Mouse (Mus musculus): ENCODE data around the gene Ahsa1.

Ahsa1 gene

DNA sequence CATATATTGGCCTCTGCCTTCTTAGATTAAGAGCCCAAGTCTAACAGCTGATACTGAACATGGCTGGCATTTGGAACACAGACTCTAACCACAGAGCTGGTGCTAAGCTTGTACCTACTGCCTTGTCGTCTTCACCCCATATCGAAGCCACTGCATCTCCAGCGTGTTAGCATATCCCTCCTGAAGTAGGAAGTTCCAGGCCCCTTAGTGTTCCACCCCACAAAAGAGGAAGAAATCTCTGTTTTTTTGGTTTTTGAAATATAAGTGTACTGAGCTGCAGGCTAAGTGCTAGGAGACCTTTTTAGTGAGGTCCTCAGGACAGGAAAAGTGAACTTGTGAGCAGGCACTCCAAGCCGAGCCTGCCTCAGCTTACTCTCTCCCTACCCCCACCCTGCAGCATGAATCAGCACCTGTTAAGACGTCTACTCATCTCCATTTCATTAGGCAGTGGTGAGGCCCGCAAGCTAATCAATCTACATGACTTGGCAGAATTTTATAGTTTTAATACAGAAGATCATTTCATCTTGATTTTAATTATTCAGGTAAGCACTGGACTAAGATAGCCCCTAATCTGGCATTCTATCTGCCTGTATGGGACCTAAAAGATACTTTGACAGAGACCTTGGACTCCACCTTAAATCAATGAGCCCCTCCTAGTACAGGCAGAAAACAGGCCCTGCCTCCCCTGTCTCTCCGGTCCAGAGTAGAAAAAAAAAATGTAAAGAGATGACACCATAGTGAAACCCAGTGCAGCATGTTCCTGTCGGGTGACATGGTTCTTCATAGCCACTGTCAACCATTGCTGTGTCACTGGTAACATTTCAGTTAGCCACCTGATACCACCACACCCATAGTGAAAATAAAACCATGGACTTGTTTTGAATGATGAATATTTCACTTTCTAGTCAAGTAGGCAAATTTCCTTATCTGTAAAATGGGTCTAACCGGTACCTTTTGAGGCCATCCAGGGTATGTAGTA is 8.9 kb downstream of the Ahsa1 start:
- no peak for TF ChIP-seq GATA4 (IDR thresholded peaks at IDR 0.05; ENCODE audit: insufficient replicate concordance, low read length)

DNA sequence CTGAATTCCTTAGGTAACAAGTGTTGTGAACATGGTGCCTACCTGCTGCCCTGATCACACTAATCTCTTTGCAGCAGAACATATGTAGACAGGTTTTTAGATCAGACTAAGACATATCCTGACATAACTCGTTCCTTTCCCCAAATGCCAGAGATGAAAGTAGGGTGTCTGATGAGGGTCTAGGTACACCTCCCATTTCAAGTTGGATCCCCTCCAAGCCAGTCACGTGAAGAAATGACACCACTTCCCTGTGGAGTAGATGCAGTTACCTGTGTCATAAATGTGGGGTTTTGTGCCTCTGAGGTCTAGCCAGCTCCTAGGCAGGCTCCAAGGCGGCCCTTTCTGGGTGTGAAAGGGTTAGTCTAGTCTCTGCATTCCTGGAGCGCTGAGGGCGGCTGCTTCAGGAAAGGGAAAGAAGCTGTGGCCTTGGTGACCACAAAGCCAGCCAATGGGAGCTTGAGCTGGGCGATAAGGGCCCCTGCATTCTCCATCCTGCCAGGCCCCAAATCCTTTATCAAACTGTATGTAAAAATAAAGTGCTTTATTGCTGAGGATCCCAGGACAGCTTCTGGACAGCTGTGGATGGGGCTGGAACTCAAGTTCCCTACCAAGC is 11.9 kb downstream of the Ahsa1 start:
- peak; percentile 82; the same call in 1 of the 2 replicates for TF ChIP-seq GATA4 (IDR thresholded peaks at IDR 0.05; ENCODE audit: insufficient replicate concordance, low read length)

DNA sequence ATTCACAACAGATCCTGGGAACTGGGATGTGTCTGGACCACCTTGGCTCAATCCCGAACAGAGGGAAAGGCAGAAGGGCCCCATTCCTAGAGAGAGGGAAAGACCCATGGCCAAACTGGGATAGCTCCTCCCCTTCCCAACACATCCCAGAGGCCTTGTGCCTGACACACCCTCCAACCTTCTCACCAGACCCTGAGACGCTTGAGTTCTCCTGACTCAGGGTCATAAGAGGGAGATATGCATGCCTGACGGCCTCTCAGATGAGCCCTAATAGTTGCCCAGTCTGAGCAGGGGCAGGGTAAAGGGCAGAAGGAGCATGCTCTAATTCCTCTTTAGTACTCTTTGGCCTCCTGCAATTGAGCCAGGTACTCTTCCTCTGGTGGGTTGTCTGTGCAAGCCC is 13.1 kb downstream of the Ahsa1 start:
- no peak for TF ChIP-seq GATA4 (IDR thresholded peaks at IDR 0.05; ENCODE audit: insufficient replicate concordance, low read length)

DNA sequence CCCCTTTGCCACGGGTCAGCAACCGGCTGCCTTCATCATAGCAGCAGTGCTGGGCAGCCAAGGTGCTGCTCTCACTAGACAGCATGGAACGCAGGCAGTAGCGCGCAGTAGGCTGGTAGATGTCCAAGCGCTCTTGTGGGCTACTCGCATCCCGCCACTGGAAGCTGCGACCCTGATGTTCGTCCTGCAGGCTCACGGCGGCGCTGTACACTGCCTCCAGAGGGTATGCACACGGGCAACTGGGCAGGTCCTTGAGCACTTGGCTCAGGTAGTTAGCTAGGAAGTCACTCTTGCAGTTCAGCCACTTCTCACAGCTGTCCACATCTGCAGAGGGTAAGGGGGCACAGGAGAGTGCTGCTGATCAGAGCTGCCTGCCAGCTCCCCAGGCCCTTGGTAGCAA is 13.6 kb downstream of the Ahsa1 start:
- no peak for TF ChIP-seq GATA4 (IDR thresholded peaks at IDR 0.05; ENCODE audit: insufficient replicate concordance, low read length)

DNA sequence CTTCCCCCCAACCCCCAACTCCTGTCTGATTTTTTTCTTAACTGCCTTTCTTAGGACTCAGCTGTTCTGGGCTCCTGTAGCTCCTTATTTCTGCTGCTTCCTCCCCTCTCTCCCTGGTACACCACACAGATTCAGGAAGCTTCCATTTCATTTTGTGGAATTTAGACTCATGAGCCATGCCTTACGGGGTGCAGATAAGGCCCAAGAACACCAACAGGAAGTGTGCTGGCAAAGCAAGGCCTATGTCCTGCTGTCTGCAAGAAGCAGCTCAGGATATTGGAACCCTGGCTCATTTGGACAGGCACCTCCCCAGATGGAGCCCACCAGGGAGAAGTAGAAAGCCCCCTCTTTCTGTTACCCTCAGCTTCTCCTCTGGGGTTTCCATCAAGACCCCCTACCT is 15.5 kb downstream of the Ahsa1 start:
- no peak for TF ChIP-seq GATA4 (IDR thresholded peaks at IDR 0.05; ENCODE audit: insufficient replicate concordance, low read length)

DNA sequence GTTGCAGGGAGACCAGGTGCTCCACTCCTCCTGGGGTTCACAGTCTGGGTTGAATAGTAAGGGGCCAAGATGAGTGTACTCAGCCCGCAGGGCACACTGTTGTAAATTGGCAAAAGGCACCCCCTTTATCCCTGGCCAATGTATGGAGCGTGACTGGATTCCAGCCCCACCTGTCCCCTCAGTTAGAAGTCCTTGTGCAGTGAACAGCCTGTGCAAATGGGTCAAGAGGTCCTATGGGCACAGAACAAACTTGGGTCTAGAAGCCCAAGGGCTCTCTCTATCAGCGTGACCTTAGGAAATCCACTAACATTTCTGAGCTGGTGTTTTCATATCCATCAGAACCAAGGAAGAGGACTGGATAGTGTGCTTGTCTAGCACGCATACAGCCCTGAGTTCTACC is 16.5 kb downstream of the Ahsa1 start:
- no peak for TF ChIP-seq GATA4 (IDR thresholded peaks at IDR 0.05; ENCODE audit: insufficient replicate concordance, low read length)

DNA sequence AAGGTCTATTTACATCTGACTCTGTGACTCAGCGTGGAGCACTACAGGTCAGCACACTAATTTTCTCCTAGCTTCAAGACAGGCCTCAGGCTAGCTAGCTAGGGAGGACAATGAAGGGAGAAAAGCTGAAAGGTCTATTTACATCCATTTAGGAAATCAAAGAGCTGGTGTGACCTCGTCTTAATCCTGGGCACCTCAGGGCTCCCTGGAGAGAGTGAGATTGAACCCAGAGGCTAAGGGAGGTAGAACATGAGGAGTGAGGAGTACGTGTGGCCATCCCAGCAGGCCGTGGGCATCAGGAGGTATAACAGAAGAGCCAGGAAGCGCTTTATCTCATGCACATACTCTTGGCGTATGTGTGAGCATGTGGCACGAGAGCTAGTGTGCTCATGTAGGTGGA is 17.4 kb downstream of the Ahsa1 start:
- TF ChIP-seq GATA4 (IDR thresholded peaks at IDR 0.05; ENCODE audit: insufficient replicate concordance, low read length), result no peak

DNA sequence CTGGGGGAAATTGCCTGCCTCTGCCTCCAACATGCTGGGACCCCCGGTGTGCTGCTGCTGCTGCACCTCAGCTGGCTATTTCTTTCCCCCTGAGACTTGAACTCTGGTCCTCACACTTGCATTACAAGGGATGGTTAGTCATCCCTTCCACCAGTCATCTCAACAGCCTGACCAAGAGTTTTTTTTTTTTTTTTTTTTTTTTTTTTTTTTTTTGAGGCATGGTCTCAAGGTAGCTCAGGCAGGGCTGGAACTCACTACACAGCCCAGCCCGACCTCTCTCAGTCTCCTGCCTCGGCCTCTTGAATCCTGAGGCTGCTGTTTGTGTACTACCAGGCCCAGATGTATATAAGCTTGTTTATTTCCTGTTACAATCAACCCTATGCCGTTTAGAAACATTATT is 18.0 kb downstream of the Ahsa1 start:
- no peak for TF ChIP-seq GATA4 (IDR thresholded peaks at IDR 0.05; ENCODE audit: insufficient replicate concordance, low read length)

DNA sequence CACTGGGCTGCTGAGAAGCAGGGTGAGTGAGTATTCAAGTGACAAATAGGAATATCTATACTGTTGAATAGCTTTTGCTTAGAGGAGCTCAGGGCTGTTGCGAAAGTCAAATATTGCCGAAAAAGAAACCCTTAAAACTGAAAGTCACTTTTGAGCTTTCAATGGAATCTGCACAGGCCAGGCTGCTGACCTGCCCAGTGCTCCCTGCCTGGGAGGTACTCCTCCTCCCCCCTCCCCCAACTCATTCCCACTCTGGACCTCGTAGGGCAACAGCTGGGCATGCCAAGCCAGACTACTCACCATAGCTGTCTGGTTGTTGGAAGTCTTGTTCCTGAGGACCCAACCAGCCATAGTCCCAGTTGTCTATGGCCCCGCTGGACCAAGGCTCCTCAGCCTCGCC is 18.4 kb downstream of the Ahsa1 start:
- TF ChIP-seq GATA4 (IDR thresholded peaks at IDR 0.05; ENCODE audit: insufficient replicate concordance, low read length), result no peak

DNA sequence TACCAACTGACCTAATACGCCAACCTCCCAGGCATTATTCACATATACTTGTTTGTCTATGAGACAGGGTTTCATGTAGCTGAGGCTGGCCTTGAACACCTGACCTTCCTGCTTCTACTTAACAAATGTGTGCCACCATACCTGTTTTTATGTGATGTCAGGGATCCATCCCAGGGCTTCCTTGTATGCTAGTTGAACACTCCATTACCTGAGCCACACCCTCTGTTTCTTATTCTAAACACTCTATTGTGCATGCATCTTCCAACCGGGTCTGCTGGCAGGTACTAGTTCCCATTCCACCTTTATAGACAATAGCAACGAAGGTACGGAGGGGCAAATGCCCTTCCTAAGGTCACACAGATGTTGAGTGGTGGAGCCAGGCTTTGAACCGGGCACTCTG is 22.8 kb downstream of the Ahsa1 start:
- TF ChIP-seq GATA4 (IDR thresholded peaks at IDR 0.05; ENCODE audit: insufficient replicate concordance, low read length), result no peak

DNA sequence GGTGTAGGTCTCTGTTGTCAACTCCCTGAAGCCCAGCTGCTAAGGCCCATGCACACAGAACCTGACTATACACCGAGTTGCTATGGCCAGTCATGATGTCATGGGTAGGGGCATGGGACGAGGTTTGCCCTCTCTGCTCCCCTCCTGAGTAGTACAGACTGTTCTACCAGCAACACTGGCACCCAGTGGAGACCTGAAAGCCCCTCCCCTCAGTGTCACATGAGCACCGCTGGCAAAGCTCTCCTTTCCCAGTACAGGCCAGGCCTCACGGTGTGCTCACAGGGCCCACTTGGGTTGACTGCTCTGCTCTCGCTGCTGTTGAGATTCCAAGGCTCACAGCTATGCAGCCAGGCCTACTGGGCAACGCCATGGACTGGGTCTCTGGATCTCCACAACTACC is 27.7 kb downstream of the Ahsa1 start:
- no peak for TF ChIP-seq GATA4 (IDR thresholded peaks at IDR 0.05; ENCODE audit: insufficient replicate concordance, low read length)

DNA sequence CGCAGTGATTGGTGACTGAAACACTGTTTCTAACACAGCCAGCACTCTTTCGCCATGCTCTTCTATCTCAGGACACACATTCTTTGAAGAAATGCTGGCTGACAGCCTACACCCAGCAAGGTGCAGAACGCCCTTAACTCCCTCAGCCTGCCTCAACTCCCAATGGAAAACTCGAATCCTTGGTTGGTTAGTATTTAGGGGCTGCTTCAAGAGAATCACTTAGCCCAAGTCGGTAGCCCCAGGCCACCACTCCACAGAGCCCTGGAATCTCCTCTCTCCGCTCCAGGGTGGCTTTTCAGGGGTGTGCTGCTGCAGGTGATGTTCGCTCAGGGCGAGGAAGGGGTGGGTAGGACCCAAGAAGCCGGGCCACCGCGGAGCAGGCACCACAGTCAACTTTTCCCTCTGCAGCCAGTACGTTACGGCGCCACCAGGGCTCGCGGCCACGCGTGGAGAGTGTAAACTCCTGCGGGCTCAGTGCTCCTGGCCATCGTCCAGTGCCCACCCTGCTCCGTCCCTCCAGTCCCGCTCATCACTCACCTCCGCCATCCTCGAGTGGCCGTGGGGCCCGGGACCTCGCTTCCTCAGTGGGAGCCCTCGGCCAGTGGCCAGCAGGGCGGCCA is 32.9 kb downstream of the Ahsa1 start:
- TF ChIP-seq GATA4 (IDR thresholded peaks at IDR 0.05; ENCODE audit: insufficient replicate concordance, low read length), result no peak

DNA sequence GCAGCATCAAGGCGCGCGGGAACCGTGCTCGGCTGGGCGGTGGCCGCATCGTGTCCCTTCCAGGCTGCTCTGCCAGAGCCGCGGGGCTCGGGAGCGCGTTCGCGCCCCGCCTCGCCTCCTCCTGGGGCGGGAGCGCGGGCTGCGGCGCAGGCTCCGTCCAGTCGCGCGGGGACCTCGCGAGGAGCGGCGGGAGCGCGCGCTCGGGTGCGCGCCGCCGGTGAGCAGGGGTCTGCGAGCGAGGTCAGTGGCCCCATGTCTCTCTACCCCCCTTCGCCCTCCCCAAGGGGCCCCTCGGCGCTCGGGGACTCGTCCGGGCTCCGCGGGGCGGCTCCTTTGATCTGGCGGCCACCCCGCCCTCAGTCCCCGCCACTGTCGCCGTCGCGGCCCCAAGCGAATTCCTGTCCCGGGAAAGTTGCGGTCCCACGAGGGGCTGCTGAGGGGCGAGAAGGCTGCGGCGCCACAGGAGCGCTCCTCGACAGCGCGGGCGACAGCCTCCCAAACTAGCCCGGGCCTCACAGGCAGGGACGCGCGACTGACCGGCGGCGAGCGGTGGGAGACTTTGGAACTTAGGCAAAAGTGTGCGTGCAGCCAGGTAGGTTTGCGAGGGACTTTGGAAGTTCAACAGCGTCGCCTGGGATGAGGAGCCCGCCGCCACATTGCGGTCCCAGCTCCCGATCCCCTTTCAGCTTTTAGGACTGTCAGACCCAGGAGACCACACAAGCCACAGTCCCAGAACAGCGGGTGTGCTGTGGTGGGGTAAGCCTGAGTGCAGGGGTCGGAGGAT is 33.6 kb downstream of the Ahsa1 start, which contains the start of gene Ism2:
TSS of gene Ism2 (minus strand) at position 49 of the 784 bp plus-strand sequence.
- no peak for TF ChIP-seq GATA4 (IDR thresholded peaks at IDR 0.05; ENCODE audit: insufficient replicate concordance, low read length)

DNA sequence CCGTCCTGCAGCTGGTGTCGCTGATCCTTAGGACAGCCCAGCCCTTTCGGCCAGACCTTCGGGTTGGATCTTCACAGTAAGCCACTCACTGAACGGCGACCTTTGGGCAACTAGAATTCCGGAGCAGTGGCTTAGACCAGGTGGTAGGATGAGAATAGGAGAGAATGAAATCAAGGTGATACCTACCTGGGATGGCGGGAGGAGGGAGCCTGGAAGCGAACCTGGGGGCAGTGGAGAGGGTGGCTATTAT is 34.1 kb downstream of the Ahsa1 start:
- TF ChIP-seq GATA4 (IDR thresholded peaks at IDR 0.05; ENCODE audit: insufficient replicate concordance, low read length), result no peak

DNA sequence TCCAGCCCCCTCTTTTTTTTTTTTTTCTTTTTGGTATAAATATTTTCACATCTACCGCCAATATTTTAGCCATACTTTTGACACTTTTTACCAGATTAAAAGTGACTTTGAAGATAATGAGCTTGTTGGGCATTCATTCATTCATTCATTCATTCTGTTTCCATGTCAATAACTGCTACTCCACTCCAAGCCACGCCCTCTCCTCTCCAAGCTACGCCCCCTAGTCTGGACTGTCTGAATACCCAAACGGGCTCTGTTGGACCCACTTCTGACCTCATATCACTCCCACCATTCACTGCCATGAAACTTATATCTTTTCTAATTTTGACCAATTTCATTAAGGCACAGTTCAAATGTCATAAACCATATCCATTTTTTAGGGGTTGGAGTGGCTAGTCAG is 34.9 kb downstream of the Ahsa1 start:
- no peak for TF ChIP-seq GATA4 (IDR thresholded peaks at IDR 0.05; ENCODE audit: insufficient replicate concordance, low read length)
